Mouse (Mus musculus): ENCODE data around the gene Fam169a.
"Not testable (repeated sequence)": the region's sequence is repeated elsewhere in the genome, so short reads cannot be mapped to it uniquely, and the experiment has no call there.

The Fam169a gene

GRCm38 (mm10) chr13:97080201-97080600 lies 13.1 kb downstream of the Fam169a start:
- DNase-seq = peak; percentile 50 to 64

GRCm38 (mm10) chr13:97080615-97081014 lies 13.5 kb downstream of the Fam169a start:
- DNase-seq = no peak

GRCm38 (mm10) chr13:97082432-97082831 lies 15.3 kb downstream of the Fam169a start:
- DNase-seq = no peak

GRCm38 (mm10) chr13:97086316-97086715 lies 19.2 kb downstream of the Fam169a start:
- DNase-seq = no peak

- DNase-seq = no peak
These were observed 20.3 kb downstream of the Fam169a start for GRCm38 (mm10) chr13:97087421-97087820.

- DNase-seq = no peak
These were observed 21.1 kb downstream of the Fam169a start for GRCm38 (mm10) chr13:97088183-97088582.

GRCm38 (mm10) chr13:97095726-97096125 lies 28.6 kb downstream of the Fam169a start:
- DNase-seq = no peak

GRCm38 (mm10) chr13:97099187-97099852 lies 32.2 kb downstream of the Fam169a start, which contains the start of gene Gm6169:
Gm6169 (minus strand) TSS chr13:97099237.
- DNase-seq = peak; percentile 46 to 70

- no peak for DNase-seq
These were observed 37.9 kb downstream of the Fam169a start for GRCm38 (mm10) chr13:97104996-97105395.

GRCm38 (mm10) chr13:97107721-97108120 lies 40.6 kb downstream of the Fam169a start:
- DNase-seq = not testable (repeated sequence)

- DNase-seq = no peak
These were observed 42.0 kb downstream of the Fam169a start for GRCm38 (mm10) chr13:97109046-97109445.

GRCm38 (mm10) chr13:97121341-97121740 lies 54.3 kb downstream of the Fam169a start:
- DNase-seq = no peak

- not testable (repeated sequence) for DNase-seq
These were observed 62.6 kb downstream of the Fam169a start for GRCm38 (mm10) chr13:97129654-97130053.

GRCm38 (mm10) chr13:97130413-97130812 lies 63.3 kb downstream of the Fam169a start:
- DNase-seq = not testable (repeated sequence)

GRCm38 (mm10) chr13:97137466-97138400 lies 70.6 kb downstream of the Fam169a start, which contains the start of the genes Gfm2 and Nsa2:
Gfm2 (plus strand) TSS chr13:97137937.
Nsa2 (minus strand) TSS chr13:97137937.
- DNase-seq = peak; percentile 91

- DNase-seq = not testable (repeated sequence)
These were observed 71.4 kb downstream of the Fam169a start for GRCm38 (mm10) chr13:97138404-97138931.

GRCm38 (mm10) chr13:97142321-97142720 lies 75.2 kb downstream of the Fam169a start:
- DNase-seq = no peak

- DNase-seq = peak; percentile 28 to 71
These were observed 78.7 kb downstream of the Fam169a start for GRCm38 (mm10) chr13:97145834-97146233.

- DNase-seq = no peak
These were observed 108.6 kb downstream of the Fam169a start for GRCm38 (mm10) chr13:97175520-97176264.

- DNase-seq = no peak
These were observed 109.6 kb downstream of the Fam169a start for GRCm38 (mm10) chr13:97176731-97177130.

GRCm38 (mm10) chr13:97178943-97179342 lies 111.9 kb downstream of the Fam169a start:
- no peak for DNase-seq

GRCm38 (mm10) chr13:97180113-97180828 lies 113.2 kb downstream of the Fam169a start:
- no peak for DNase-seq
